Mouse (Mus musculus): ENCODE measurements around the gene Myadm.
"Not testable (repeated sequence)": the region's sequence is repeated elsewhere in the genome, so short reads cannot be mapped to it uniquely, and the experiment has no call there.

The Myadm gene

DNA sequence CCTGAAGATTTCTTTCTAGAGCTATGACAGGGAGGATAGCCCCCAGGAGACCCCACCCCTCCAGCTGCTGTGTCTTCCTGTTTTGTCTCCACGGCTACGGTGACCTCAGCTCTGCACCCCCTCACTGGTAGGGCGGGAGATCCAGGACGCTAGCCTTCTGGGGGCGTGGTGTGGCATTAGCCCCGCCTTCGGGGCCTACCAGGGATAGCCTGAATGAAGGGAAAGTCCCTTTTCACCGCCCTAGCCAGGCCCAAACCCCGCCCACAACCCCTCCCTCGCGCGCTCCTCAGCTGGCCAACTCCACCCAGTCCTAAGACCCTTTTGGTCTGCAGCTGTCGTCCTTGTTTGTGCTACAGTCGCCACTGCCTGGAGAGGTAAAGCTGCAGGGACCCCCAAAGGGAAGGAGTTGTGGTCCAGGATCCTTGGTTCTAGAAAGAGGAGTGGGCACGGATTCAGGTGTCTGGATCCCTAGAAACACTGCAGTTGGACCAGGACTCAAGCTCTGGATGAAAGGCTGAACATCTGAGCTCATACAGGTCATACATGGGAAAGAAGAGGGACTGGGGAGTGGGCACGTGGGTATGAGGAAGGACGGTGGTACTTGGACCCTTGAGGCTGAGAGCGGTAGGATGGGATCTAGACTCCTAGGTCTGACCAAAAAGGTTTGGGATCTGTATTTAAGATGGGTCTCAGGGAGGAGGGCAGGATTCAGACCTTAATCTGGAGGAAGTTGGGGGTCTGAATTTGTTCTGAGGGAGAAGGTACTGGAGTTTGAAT, 1.6 kb downstream of the Myadm start:
- peak; percentile 99 for DNase-seq (ENCODE audit: low spot score in 2 of 2)

DNA sequence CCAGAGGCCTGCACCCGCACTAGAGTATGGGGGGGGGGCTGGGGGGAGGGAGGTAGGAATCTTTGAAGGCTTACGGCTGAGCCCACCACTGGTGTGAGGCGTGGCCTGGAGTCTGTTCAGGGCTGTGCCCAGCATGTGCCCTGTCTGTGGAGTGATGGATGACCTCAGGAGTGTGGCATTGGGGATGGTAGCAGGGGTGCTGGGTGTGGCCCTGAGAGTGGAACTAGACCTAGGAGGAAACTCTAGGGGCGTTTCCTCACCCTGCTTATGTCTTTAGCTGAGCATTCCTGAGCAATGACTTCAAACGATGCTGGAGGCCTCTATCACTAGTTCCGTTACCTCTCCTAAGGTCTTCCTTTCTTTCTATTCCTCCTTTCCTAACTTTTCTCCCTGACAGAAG, 2.3 kb downstream of the Myadm start:
- peak; percentile 67 to 76 for DNase-seq (ENCODE audit: low spot score in 2 of 2)

DNA sequence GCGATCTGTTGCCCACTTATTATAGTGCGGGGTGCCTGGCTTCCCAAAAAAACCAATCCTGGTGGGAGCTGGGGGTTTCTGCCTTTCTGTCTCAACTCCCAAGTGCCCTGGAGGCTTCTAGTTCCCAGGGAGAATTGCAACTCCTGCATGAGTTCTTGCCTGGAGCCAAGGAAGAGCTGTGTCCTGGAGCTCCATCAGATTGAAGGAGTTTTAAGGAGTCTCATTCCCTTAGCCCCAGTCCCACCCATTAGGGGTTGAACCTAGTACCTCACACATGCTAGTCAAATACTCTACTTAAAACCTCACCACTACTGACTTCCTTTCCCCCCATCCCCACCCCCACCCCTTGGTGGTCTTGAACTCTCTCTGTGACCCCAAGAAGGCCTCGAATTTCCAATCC, 2.9 kb downstream of the Myadm start:
- no peak for DNase-seq (ENCODE audit: low spot score in 2 of 2)

GRCm38 (mm10) chr7:3292271-3292670, 3.4 kb downstream of the Myadm start:
- not testable (repeated sequence) for DNase-seq (ENCODE audit: low spot score in 2 of 2)

- DNase-seq (ENCODE audit: low spot score in 2 of 2): peak; percentile 99
Observed at GRCm38 (mm10) chr7:3292791-3293190, 3.9 kb downstream of the Myadm start.

- no peak for DNase-seq (ENCODE audit: low spot score in 2 of 2)
Observed at GRCm38 (mm10) chr7:3294794-3295193, 5.9 kb downstream of the Myadm start.

DNA sequence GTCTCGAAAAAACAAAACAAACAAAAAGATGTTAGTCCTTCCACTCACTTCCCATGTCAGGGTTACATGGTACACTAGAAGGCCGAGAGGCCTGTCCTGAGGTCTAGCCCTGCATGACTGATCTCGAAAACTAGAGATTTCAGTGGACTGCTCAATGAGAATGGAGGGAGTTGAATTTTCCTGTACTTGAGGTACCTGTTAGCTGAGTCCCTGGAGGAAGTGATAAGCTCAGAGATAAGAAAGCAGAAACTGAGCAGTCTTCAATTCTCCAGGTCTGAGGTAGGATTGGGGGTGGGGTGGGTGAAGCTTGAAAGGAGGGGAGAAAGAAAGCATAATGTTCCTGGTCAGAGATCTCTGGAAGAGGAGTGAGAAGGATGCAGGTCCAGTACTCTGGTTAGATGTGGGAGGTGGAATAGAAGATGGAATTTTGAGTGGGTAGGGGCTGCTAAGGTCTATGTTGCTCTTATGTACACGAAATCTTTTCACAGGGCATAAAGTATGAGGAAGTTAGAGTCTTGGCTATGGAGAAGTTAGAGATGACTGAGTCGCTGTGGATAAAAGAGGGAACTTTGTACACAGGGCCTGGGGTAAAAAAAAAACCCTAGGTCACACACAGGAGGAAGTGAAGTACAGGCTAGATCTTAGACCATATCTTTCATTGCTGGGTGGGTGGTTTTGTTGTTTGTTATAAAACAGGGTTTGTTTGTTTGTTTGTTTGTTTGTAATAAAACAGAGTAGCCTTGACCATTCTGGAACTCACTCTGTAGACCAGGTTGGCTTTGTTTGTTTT, 6.6 kb downstream of the Myadm start:
- DNase-seq (ENCODE audit: low spot score in 2 of 2): no peak

GRCm38 (mm10) chr7:3296711-3297110, 7.8 kb downstream of the Myadm start:
- DNase-seq (ENCODE audit: low spot score in 2 of 2): no peak

GRCm38 (mm10) chr7:3299941-3300617, 11.2 kb downstream of the Myadm start:
- no peak for DNase-seq (ENCODE audit: low spot score in 2 of 2)

DNA sequence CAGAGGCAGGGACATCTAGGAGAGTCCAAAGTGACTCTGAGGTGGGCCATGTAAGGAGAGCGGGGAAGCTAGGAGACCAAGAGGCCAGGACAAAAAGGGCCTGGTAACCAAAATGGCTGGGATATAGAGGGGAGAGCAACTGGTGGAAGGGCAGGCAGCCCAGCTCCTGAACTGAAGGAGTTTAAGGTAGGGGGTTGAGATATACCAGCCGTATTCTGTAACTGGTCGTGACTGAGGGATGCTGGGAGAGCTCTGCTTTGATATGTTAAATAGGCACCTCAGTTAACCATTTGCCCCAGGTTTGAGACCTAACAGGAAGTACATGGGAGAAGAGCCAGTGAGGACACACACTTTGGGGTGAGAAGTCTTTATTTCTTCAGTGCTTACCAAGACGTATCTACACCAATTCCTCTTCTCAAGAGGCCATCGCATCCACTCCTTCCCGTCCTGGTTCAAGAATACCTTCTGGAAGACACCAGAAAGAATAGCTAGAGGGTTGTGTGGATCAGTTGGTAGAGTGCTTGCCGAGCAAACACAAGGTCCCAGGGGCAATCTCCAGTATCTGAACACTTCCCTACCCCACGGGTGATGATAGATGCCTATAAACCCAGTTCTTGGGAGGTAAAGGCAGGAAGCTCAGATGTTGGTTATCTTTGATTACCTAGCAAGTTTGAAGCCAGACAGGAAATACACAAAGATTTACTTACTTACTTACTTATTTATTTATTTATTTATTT, 12.2 kb downstream of the Myadm start:
- no peak for DNase-seq (ENCODE audit: low spot score in 2 of 2)

GRCm38 (mm10) chr7:3301628-3302555, 13.0 kb downstream of the Myadm start:
- peak; percentile 56 to 68 for DNase-seq (ENCODE audit: low spot score in 2 of 2)

- DNase-seq (ENCODE audit: low spot score in 2 of 2): peak in 1 of 2 experiments; percentile 44
Observed at GRCm38 (mm10) chr7:3302556-3303275, 13.8 kb downstream of the Myadm start.

DNA sequence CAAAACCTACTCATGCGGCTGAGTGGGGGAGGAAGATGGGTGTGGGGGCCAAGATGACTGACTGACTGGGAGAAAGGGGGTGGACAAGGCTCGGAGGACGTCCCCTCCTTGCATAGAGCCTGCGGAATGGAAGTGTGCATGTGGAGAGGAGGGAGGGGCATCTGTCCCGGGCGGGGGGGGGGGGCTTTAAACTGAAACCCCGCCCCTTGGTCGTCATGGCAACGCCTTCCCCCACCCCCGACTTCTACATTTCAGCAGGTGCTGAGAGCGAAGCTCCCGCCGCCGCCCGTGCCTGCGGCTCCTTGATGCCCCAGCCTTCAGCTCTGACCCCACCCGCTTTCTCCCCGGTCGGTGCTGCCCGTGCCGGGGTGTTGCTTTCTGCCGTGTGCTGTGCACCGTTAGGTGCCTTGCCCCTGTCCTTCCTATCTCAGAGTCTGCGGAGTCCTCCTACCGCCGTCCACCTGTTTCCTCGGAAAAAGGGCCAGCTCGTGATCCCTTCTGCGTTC, 14.4 kb downstream of the Myadm start:
- DNase-seq (ENCODE audit: low spot score in 2 of 2): no peak

GRCm38 (mm10) chr7:3303789-3304188, 14.9 kb downstream of the Myadm start:
- DNase-seq (ENCODE audit: low spot score in 2 of 2): no peak

DNA sequence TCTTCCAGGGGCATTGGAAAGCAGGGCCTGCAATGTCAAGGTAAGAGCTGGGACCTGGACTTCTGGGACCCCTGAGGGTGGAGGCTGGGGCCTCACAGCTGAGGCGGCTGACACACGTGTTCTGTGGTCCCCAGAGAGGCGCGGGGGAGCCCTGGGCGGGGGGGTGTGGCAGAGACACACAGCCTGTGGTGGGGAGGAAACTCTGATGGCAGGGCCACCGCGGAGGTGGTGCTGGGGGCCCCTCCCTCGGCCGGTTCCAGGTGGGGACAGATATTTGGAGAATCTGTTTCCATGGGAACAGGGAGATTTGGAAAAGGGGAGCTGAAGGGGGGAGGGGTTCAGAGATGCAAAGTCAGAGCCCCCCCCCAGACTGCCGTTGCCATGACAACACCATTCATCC, 15.4 kb downstream of the Myadm start:
- no peak for DNase-seq (ENCODE audit: low spot score in 2 of 2)

- DNase-seq (ENCODE audit: low spot score in 2 of 2): no peak
Observed at GRCm38 (mm10) chr7:3306400-3306799, 17.5 kb downstream of the Myadm start.

DNA sequence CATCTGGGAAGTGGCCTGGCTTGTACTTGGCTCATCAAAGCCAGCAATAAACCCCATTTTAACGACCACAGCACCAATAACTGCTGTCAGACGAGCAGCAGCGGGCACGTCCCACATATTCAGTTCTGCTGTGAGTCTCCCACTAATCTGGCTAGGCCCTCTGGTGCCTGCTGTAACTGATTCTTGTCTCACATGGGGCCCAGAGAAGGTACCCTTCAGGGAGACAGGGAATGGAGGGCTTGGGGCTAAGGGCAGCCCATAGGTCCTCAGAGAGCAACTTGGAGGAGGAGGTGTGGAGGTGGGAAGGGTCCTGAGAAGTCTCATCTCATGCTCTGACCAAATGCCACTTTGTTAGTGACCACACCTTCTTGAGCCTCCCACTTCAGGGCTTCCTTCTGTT, 19.8 kb downstream of the Myadm start:
- DNase-seq (ENCODE audit: low spot score in 2 of 2): no peak

- no peak for DNase-seq (ENCODE audit: low spot score in 2 of 2)
Observed at GRCm38 (mm10) chr7:3310233-3310632, 21.4 kb downstream of the Myadm start.

GRCm38 (mm10) chr7:3313571-3313970, 24.7 kb downstream of the Myadm start:
- DNase-seq (ENCODE audit: low spot score in 2 of 2): no peak

- DNase-seq (ENCODE audit: low spot score in 2 of 2): no peak
Observed at GRCm38 (mm10) chr7:3314121-3314520, 25.2 kb downstream of the Myadm start.

All from heart, adult 9 months (tissue).